In genomic region chr11:68899815-68900214, GRCm38 (mm10) we compare ENCODE assay signal across 34 mouse cellular contexts. TPM values are rescaled to one million over a fixed set of nuclear protein-coding genes. Genes with fewer than 3 reads are reported as not detected.
DNase-seq lines count a peak whose midpoint lies in the region; ATAC-seq lines count a peak whose summit lies in the region.
"Had no signal": no experiment of that assay in that cellular context is flagged by ENCODE, and none has a peak within 500 bp of the region (broad histone marks: within the 10 kb centered on the region; RNA-seq: fewer than 3 reads in every experiment).

No protein-coding gene starts in this region.

- no peak overlapping the region for H3K4me3 ChIP-seq in liver, embryonic 12.5 days
- H3K4me3 ChIP-seq in liver, embryonic 11.5 days (ENCODE audit: low read depth, low read length) = no peak overlapping the region
- peak overlapping the region; percentile 33 for H3K4me3 ChIP-seq in megakaryocyte, embryonic 14.5 days (replicated peaks)
- H3K4me3 ChIP-seq: embryonic facial prominence, embryonic 12.5 days; embryonic facial prominence, embryonic 15.5 days; forebrain, embryonic 12.5 days; forebrain, embryonic 15.5 days; heart, adult 2 months; heart, embryonic 10.5 days; heart, embryonic 13.5 days had no signal

- peaks cover 26% of the 10 kb centered on the region for H3K36me3 ChIP-seq in liver, embryonic 12.5 days
- H3K36me3 ChIP-seq in liver, embryonic 11.5 days (ENCODE audit: control insufficient read depth, insufficient read depth, low read length) = peaks cover 23% of the 10 kb centered on the region
- peaks cover 21% of the 10 kb centered on the region for H3K36me3 ChIP-seq in megakaryocyte, embryonic 14.5 days (replicated peaks; ENCODE audit: low read length)

- no peaks in the 10 kb centered on the region for H3K9me3 ChIP-seq in liver, embryonic 12.5 days (replicated peaks)
- H3K9me3 ChIP-seq in liver, embryonic 11.5 days (ENCODE audit: control insufficient read depth, low read length) = no peaks in the 10 kb centered on the region
- H3K9me3 ChIP-seq in megakaryocyte, embryonic 14.5 days = 0 out of 2 replicates have a peak, but pooled peaks cover 2% of the 10 kb centered on the region
- H3K9me3 ChIP-seq: embryonic facial prominence, embryonic 12.5 days; embryonic facial prominence, embryonic 15.5 days; forebrain, embryonic 12.5 days; forebrain, embryonic 15.5 days; G1E; heart, embryonic 10.5 days; heart, embryonic 13.5 days had no signal

- 0 out of 2 replicates have a peak overlapping the region, but pooled peaks have one; percentile 7 for H3K4me2 ChIP-seq in liver, embryonic 12.5 days
- H3K4me2 ChIP-seq in liver, embryonic 11.5 days = no peak overlapping the region
- H3K4me2 ChIP-seq: embryonic facial prominence, embryonic 12.5 days; embryonic facial prominence, embryonic 15.5 days; forebrain, embryonic 12.5 days; forebrain, embryonic 15.5 days; heart, embryonic 13.5 days; hindbrain, embryonic 14.5 days had no signal

- peaks cover 72% of the 10 kb centered on the region for H3K4me1 ChIP-seq in liver, embryonic 12.5 days
- H3K4me1 ChIP-seq in liver, embryonic 11.5 days (replicated peaks; ENCODE audit: control insufficient read depth, insufficient read depth, low read length) = peaks cover 31% of the 10 kb centered on the region
- peaks cover 31% of the 10 kb centered on the region for H3K4me1 ChIP-seq in megakaryocyte, embryonic 14.5 days

- H3K9ac ChIP-seq in liver, embryonic 12.5 days = no peak overlapping the region
- H3K9ac ChIP-seq in liver, embryonic 11.5 days (ENCODE audit: low read depth, low read length) = no peak overlapping the region
- H3K9ac ChIP-seq: embryonic facial prominence, embryonic 12.5 days; embryonic facial prominence, embryonic 15.5 days; forebrain, embryonic 12.5 days; forebrain, embryonic 15.5 days; heart, embryonic 13.5 days; hindbrain, embryonic 14.5 days had no signal

- no peaks in the 10 kb centered on the region for H3K27me3 ChIP-seq in liver, embryonic 12.5 days (replicated peaks)
- no peaks in the 10 kb centered on the region for H3K27me3 ChIP-seq in liver, embryonic 11.5 days (replicated peaks; ENCODE audit: control insufficient read depth, insufficient read depth, low read length)
- peaks cover 3% of the 10 kb centered on the region for H3K27me3 ChIP-seq in megakaryocyte, embryonic 14.5 days (replicated peaks)
- H3K27me3 ChIP-seq: forebrain, embryonic 15.5 days had no signal

- 70% methylated on average over 8 of the region's 8 CpGs for WGBS in liver, embryonic 12.5 days (ENCODE audit: insufficient replicate concordance)
- WGBS in liver, embryonic 11.5 days = 78% methylated on average over 8 of the region's 8 CpGs

- no peak for DNase-seq in liver, embryonic 11.5 days (ENCODE audit: low spot score)
- peak; percentile 41 for DNase-seq in MEL-GATA-1-ER (ENCODE audit: extremely low read depth, low read depth)
- peak; percentile 21 for DNase-seq in naive thymus-derived CD4-positive, alpha-beta T cell, adult 2 months (ENCODE audit: low read depth)
- no peak for DNase-seq in neural tube, embryonic 10.5 days (ENCODE audit: extremely low spot score, low spot score)
- DNase-seq: adrenal gland, adult 8-10 months; adrenal gland, postnatal 25 days; B cell, adult 2 months; cerebellum, adult 2 months; cerebellum, adult 9-11 months; cerebellum, postnatal 25 days; gastrocnemius, postnatal 10 days; gastrocnemius, postnatal 36 days; heart, adult 2 months; heart, postnatal 14 days; heart, postnatal 4 days had no signal

- H3K27ac ChIP-seq in liver, embryonic 12.5 days = no peak overlapping the region; the same call in 1 of the 2 replicates
- no peak overlapping the region for H3K27ac ChIP-seq in liver, embryonic 11.5 days (ENCODE audit: low read depth, low read length)
- H3K27ac ChIP-seq: embryonic facial prominence, embryonic 12.5 days; embryonic facial prominence, embryonic 15.5 days; forebrain, embryonic 12.5 days; forebrain, embryonic 15.5 days; heart, adult 2 months; heart, embryonic 10.5 days; heart, embryonic 13.5 days; hindbrain, embryonic 14.5 days; hindbrain, postnatal 0 days had no signal

- ATAC-seq in liver, embryonic 12.5 days = no peak
- ATAC-seq in liver, embryonic 11.5 days (replicated peaks; ENCODE audit: low FRiP score) = no peak
- no peak for ATAC-seq in megakaryocyte, adult 5-6 weeks (ENCODE audit: poor library complexity, severe bottlenecking)
- ATAC-seq: activated CD4-positive, CD25-positive, alpha-beta regulatory T cell, adult 4 months; forebrain, embryonic 15.5 days; hindbrain, postnatal 0 days had no signal

RNA-seq across cellular contexts. Expression of gene Rpl26, which starts 1.6 kb away (rescaled TPM):
- polyA plus RNA-seq in liver, embryonic 12.5 days (2016; fragmentation: Nextera tagmentation; extraction: Ambion mirVana) = 938 and 976 TPM in 2 replicates
- polyA plus RNA-seq in liver, embryonic 11.5 days (2014; fragmentation: Nextera tagmentation; extraction: Ambion mirVana) = 1,252 and 1,388 TPM in 2 replicates
- 56.9 and 116 TPM in 2 replicates for polyA plus RNA-seq in megakaryocyte, embryonic 14.5 days (2012; ENCODE audit: insufficient read depth, low replicate concordance)
- 2,468 and 2,587 TPM in 2 replicates for total RNA-seq in megakaryocyte, adult 5-6 weeks (2015)
- 3,510 and 4,069 TPM in 2 replicates for total RNA-seq in megakaryocyte, adult 5-6 weeks (2017)

RNA-seq across cellular contexts. Expression of gene Rnf222, which starts 11.5 kb away (rescaled TPM):
- polyA plus RNA-seq in liver, embryonic 12.5 days (2016; fragmentation: Nextera tagmentation; extraction: Ambion mirVana) = 0.07 and 0.10 TPM in 2 replicates
- 0.10 and 0.16 TPM in 2 replicates for polyA plus RNA-seq in liver, embryonic 11.5 days (2014; fragmentation: Nextera tagmentation; extraction: Ambion mirVana)
- polyA plus RNA-seq in megakaryocyte, embryonic 14.5 days (2012; ENCODE audit: insufficient read depth, low replicate concordance) = not detected in 2 replicates
- not detected in 2 replicates for total RNA-seq in megakaryocyte, adult 5-6 weeks (2015)
- total RNA-seq in megakaryocyte, adult 5-6 weeks (2017) = not detected in 2 replicates
- total RNA-seq: CH12.LX; gastrocnemius, adult 18-20 months; gastrocnemius, postnatal 10 days; gastrocnemius, postnatal 36 days; granulocyte monocyte progenitor cell, adult 5-6 weeks had no signal
- polyA plus RNA-seq: activated CD4-positive, CD25-positive, alpha-beta regulatory T cell, adult 4 months; forebrain, embryonic 15.5 days; G1E; hindbrain, embryonic 11.5 days; hindbrain, embryonic 14.5 days; hindbrain, postnatal 0 days had no signal

RNA-seq across cellular contexts. Expression of gene Odf4, which starts 27.1 kb away (rescaled TPM):
- polyA plus RNA-seq in liver, embryonic 12.5 days (2016; fragmentation: Nextera tagmentation; extraction: Ambion mirVana) = not detected in 2 replicates
- not detected in 2 replicates for polyA plus RNA-seq in liver, embryonic 11.5 days (2014; fragmentation: Nextera tagmentation; extraction: Ambion mirVana)
- not detected in 2 replicates for polyA plus RNA-seq in megakaryocyte, embryonic 14.5 days (2012; ENCODE audit: insufficient read depth, low replicate concordance)
- not detected in 2 replicates for total RNA-seq in megakaryocyte, adult 5-6 weeks (2015)
- not detected in 2 replicates for total RNA-seq in megakaryocyte, adult 5-6 weeks (2017)
- total RNA-seq: CH12.LX; common myeloid progenitor, adult 5-6 weeks; G1E; gastrocnemius, adult 18-20 months; gastrocnemius, postnatal 10 days; gastrocnemius, postnatal 36 days; granulocyte monocyte progenitor cell, adult 5-6 weeks; heart, adult 2 months; heart, postnatal 14 days; heart, postnatal 4 days had no signal
- polyA plus RNA-seq: activated CD4-positive, CD25-positive, alpha-beta regulatory T cell, adult 4 months; embryonic facial prominence, embryonic 12.5 days; embryonic facial prominence, embryonic 15.5 days; G1E; heart, embryonic 10.5 days; heart, embryonic 13.5 days; heart, embryonic 16.5 days had no signal

RNA-seq across cellular contexts. Expression of gene Ndel1, which starts 28.2 kb away (rescaled TPM):
- 40.4 and 42.0 TPM in 2 replicates for polyA plus RNA-seq in liver, embryonic 12.5 days (2016; fragmentation: Nextera tagmentation; extraction: Ambion mirVana)
- 47.8 and 53.9 TPM in 2 replicates for polyA plus RNA-seq in liver, embryonic 11.5 days (2014; fragmentation: Nextera tagmentation; extraction: Ambion mirVana)
- 38.9 and 102 TPM in 2 replicates for polyA plus RNA-seq in megakaryocyte, embryonic 14.5 days (2012; ENCODE audit: insufficient read depth, low replicate concordance)
- 48.9 and 53.9 TPM in 2 replicates for total RNA-seq in megakaryocyte, adult 5-6 weeks (2015)
- total RNA-seq in megakaryocyte, adult 5-6 weeks (2017) = 71.2 and 114 TPM in 2 replicates

RNA-seq across cellular contexts. Expression of gene Arhgef15, which starts 57.5 kb away (rescaled TPM):
- polyA plus RNA-seq in liver, embryonic 12.5 days (2016; fragmentation: Nextera tagmentation; extraction: Ambion mirVana) = 2.9 and 3.0 TPM in 2 replicates
- 5.8 and 6.8 TPM in 2 replicates for polyA plus RNA-seq in liver, embryonic 11.5 days (2014; fragmentation: Nextera tagmentation; extraction: Ambion mirVana)
- polyA plus RNA-seq in megakaryocyte, embryonic 14.5 days (2012; ENCODE audit: insufficient read depth, low replicate concordance) = not detected in 2 replicates
- not detected in 2 replicates for total RNA-seq in megakaryocyte, adult 5-6 weeks (2015)
- 0.07 TPM in 1 of 2 replicates, not detected in the other for total RNA-seq in megakaryocyte, adult 5-6 weeks (2017)
- polyA plus RNA-seq: G1E had no signal

Comparison
In these comparisons a context has a peak if more than half of its experiments do, and no peak if none do; other contexts are left out.
1. DNase-seq: peak in MEL-GATA-1-ER (single experiment) and naive thymus-derived CD4-positive, alpha-beta T cell, adult 2 months (single experiment); none in liver, embryonic 11.5 days (single experiment) and neural tube, embryonic 10.5 days (single experiment).